Mouse (Mus musculus): ENCODE results near the gene Rcbtb2. TPM values are rescaled to one million over a fixed set of nuclear protein-coding genes. Genes with fewer than 3 reads are reported as not detected.

Rcbtb2 gene
- polyA plus RNA-seq, 1 experiment from 2014 or later, result 160 TPM

GRCm38 (mm10) chr14:73138483-73138882, 15.6 kb downstream of the Rcbtb2 start:
- ATAC-seq (replicated peaks; ENCODE audit: low FRiP score) (no peak), DNase-seq (ENCODE audit: low spot score) (no peak)
- Histone ChIP-seq H3K4me2 (ENCODE audit: low read depth, low read length, severe bottlenecking) (no peak overlapping the region), H3K4me3 (ENCODE audit: low read depth, low read length) (no peak overlapping the region), H3K4me1 (replicated peaks; ENCODE audit: control insufficient read depth, insufficient read depth, low read length) (peaks cover 3% of the 10 kb centered on the region; the same call in 1 of the 2 replicates), H3K36me3 (ENCODE audit: control insufficient read depth, insufficient read depth, low read length) (no peaks in the 10 kb centered on the region), H3K27me3 (ENCODE audit: control insufficient read depth, insufficient read depth, low read length) (no peaks in the 10 kb centered on the region), H3K9me3 (ENCODE audit: control insufficient read depth, low read length) (no peaks in the 10 kb centered on the region), H3K9ac (ENCODE audit: low read length) (no peak overlapping the region), H3K27ac (ENCODE audit: low read depth, low read length) (no peak overlapping the region)
- WGBS, result 92% methylated on average over 7 of the region's 7 CpGs

- Histone ChIP-seq H3K9me3 (ENCODE audit: control insufficient read depth, low read length) (no peaks in the 10 kb centered on the region), H3K9ac (ENCODE audit: low read length) (no peak overlapping the region), H3K4me3 (ENCODE audit: low read depth, low read length) (no peak overlapping the region), H3K27ac (ENCODE audit: low read depth, low read length) (no peak overlapping the region), H3K36me3 (ENCODE audit: control insufficient read depth, insufficient read depth, low read length) (no peaks in the 10 kb centered on the region), H3K4me1 (replicated peaks; ENCODE audit: control insufficient read depth, insufficient read depth, low read length) (peaks cover 9% of the 10 kb centered on the region; the same call in 1 of the 2 replicates), H3K4me2 (ENCODE audit: low read depth, low read length, severe bottlenecking) (no peak overlapping the region), H3K27me3 (ENCODE audit: control insufficient read depth, insufficient read depth, low read length) (no peaks in the 10 kb centered on the region)
- WGBS, result 81% methylated on average over 5 of the region's 5 CpGs
- DNase-seq (ENCODE audit: low spot score) (no peak), ATAC-seq (replicated peaks; ENCODE audit: low FRiP score) (no peak)
Measured at GRCm38 (mm10) chr14:73139866-73140265, 17.0 kb downstream of the Rcbtb2 start.

DNA sequence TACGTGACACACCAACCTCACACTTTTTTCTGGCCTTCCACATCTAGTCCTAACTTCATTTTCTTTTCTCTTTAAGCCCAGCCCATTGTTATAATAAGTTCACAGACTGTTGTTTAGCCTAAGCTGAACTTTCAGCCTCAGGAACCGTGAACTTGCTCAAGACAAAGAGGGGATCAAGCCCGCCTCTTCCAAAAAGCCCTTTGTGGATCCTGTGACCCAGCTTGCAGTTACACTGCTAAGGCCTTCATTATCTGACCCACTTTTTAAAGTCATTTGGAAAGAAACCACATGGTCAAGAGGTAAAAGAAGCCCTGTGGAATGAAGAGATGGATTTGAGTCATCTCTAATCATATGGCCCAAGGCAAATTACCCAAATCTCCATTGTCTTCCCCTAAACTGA, 19.0 kb downstream of the Rcbtb2 start:
- peaks cover 12% of the 10 kb centered on the region; the same call in 1 of the 2 replicates for H3K4me1 ChIP-seq (replicated peaks; ENCODE audit: control insufficient read depth, insufficient read depth, low read length)
- no peaks in the 10 kb centered on the region for H3K27me3 ChIP-seq (ENCODE audit: control insufficient read depth, insufficient read depth, low read length)
- H3K36me3 ChIP-seq (ENCODE audit: control insufficient read depth, insufficient read depth, low read length), result no peaks in the 10 kb centered on the region
- no peak overlapping the region for H3K4me2 ChIP-seq (ENCODE audit: low read depth, low read length, severe bottlenecking)
- DNase-seq (ENCODE audit: low spot score), result no peak
- 42% methylated on average over 3 of the region's 3 CpGs for WGBS
- no peak overlapping the region for H3K27ac ChIP-seq (ENCODE audit: low read depth, low read length)
- H3K4me3 ChIP-seq (ENCODE audit: low read depth, low read length), result no peak overlapping the region
- ATAC-seq (replicated peaks; ENCODE audit: low FRiP score), result no peak
- no peaks in the 10 kb centered on the region for H3K9me3 ChIP-seq (ENCODE audit: control insufficient read depth, low read length)
- H3K9ac ChIP-seq (ENCODE audit: low read length), result no peak overlapping the region

DNA sequence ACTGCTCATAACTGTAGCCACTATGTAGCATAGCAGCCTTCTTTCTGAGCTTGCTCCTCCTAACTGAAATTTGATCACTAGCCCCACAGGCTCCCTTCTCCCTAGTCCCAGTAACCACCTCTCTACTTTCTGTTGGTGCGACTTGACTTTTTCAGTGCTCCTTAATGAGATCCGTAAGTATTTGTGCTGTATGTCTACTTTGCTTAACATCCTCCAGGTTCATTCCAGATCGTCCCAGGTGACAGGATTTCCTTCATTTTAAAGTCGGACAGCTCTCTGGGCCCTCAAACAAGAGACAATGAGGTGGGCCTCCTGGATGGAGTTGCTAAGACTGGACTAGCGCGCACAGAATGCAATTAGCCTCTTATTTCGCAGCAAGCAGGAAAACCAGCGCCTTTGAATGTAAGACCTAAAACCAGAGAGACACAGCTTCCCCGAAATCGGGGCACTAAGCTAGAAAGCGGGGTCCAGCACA, 19.6 kb downstream of the Rcbtb2 start:
- Histone ChIP-seq H3K27me3 (ENCODE audit: control insufficient read depth, insufficient read depth, low read length) (no peaks in the 10 kb centered on the region), H3K4me1 (replicated peaks; ENCODE audit: control insufficient read depth, insufficient read depth, low read length) (peaks cover 12% of the 10 kb centered on the region; the same call in 1 of the 2 replicates), H3K27ac (ENCODE audit: low read depth, low read length) (peak overlapping the region; percentile 99), H3K36me3 (ENCODE audit: control insufficient read depth, insufficient read depth, low read length) (no peaks in the 10 kb centered on the region; the same call in 1 of the 2 replicates), H3K4me2 (ENCODE audit: low read depth, low read length, severe bottlenecking) (peak overlapping the region; percentile 89), H3K9ac (ENCODE audit: low read length) (peak overlapping the region; percentile 99), H3K4me3 (ENCODE audit: low read depth, low read length) (peak overlapping the region; percentile 73), H3K9me3 (ENCODE audit: control insufficient read depth, low read length) (no peaks in the 10 kb centered on the region)
- under 1% methylated on average over 11 of the region's 11 CpGs for WGBS
- no peak for DNase-seq (ENCODE audit: low spot score)
- ATAC-seq (replicated peaks; ENCODE audit: low FRiP score), result peak; percentile 28; the same call in 1 of the 2 replicates

- Histone ChIP-seq H3K4me2 (ENCODE audit: low read depth, low read length, severe bottlenecking) (peak overlapping the region; percentile 89), H3K27ac (ENCODE audit: low read depth, low read length) (peak overlapping the region; percentile 99), H3K36me3 (ENCODE audit: control insufficient read depth, insufficient read depth, low read length) (no peaks in the 10 kb centered on the region; the same call in 1 of the 2 replicates), H3K27me3 (ENCODE audit: control insufficient read depth, insufficient read depth, low read length) (no peaks in the 10 kb centered on the region), H3K9ac (ENCODE audit: low read length) (peak overlapping the region; percentile 99), H3K9me3 (ENCODE audit: control insufficient read depth, low read length) (no peaks in the 10 kb centered on the region), H3K4me3 (ENCODE audit: low read depth, low read length) (peak overlapping the region; percentile 73), H3K4me1 (replicated peaks; ENCODE audit: control insufficient read depth, insufficient read depth, low read length) (peaks cover 12% of the 10 kb centered on the region; the same call in 1 of the 2 replicates)
- ATAC-seq (replicated peaks; ENCODE audit: low FRiP score) (peak; percentile 93), DNase-seq (ENCODE audit: low spot score) (peak; percentile 92)
- 1% methylated on average over 65 of the region's 88 CpGs for WGBS
Measured at GRCm38 (mm10) chr14:73142896-73143709, 20.3 kb downstream of the Rcbtb2 start.

GRCm38 (mm10) chr14:73143710-73144420, 21.0 kb downstream of the Rcbtb2 start:
- no peaks in the 10 kb centered on the region for H3K27me3 ChIP-seq (ENCODE audit: control insufficient read depth, insufficient read depth, low read length)
- peak overlapping the region; percentile 99 for H3K9ac ChIP-seq (ENCODE audit: low read length)
- peak overlapping the region; percentile 89 for H3K4me2 ChIP-seq (ENCODE audit: low read depth, low read length, severe bottlenecking)
- ATAC-seq (replicated peaks; ENCODE audit: low FRiP score), result peak; percentile 26
- H3K27ac ChIP-seq (ENCODE audit: low read depth, low read length), result peak overlapping the region; percentile 99
- H3K4me3 ChIP-seq (ENCODE audit: low read depth, low read length), result peak overlapping the region; percentile 73
- peaks cover 12% of the 10 kb centered on the region; the same call in 1 of the 2 replicates for H3K4me1 ChIP-seq (replicated peaks; ENCODE audit: control insufficient read depth, insufficient read depth, low read length)
- H3K9me3 ChIP-seq (ENCODE audit: control insufficient read depth, low read length), result no peaks in the 10 kb centered on the region
- H3K36me3 ChIP-seq (ENCODE audit: control insufficient read depth, insufficient read depth, low read length), result no peaks in the 10 kb centered on the region; the same call in 1 of the 2 replicates
- no peak for DNase-seq (ENCODE audit: low spot score)
- 37% methylated on average over 25 of the region's 25 CpGs for WGBS

GRCm38 (mm10) chr14:73145531-73145930, 22.7 kb downstream of the Rcbtb2 start:
- no peaks in the 10 kb centered on the region; the same call in 1 of the 2 replicates for H3K36me3 ChIP-seq (ENCODE audit: control insufficient read depth, insufficient read depth, low read length)
- no peaks in the 10 kb centered on the region for H3K27me3 ChIP-seq (ENCODE audit: control insufficient read depth, insufficient read depth, low read length)
- DNase-seq (ENCODE audit: low spot score) (no peak), ATAC-seq (replicated peaks; ENCODE audit: low FRiP score) (no peak)
- H3K4me1 ChIP-seq (replicated peaks; ENCODE audit: control insufficient read depth, insufficient read depth, low read length), result peaks cover 12% of the 10 kb centered on the region; the same call in 1 of the 2 replicates
- no peak overlapping the region for H3K4me3 ChIP-seq (ENCODE audit: low read depth, low read length)
- H3K4me2 ChIP-seq (ENCODE audit: low read depth, low read length, severe bottlenecking), result no peak overlapping the region
- no peak overlapping the region for H3K27ac ChIP-seq (ENCODE audit: low read depth, low read length)
- H3K9me3 ChIP-seq (ENCODE audit: control insufficient read depth, low read length), result no peaks in the 10 kb centered on the region
- no peak overlapping the region for H3K9ac ChIP-seq (ENCODE audit: low read length)
- 91% methylated on average over 4 of the region's 4 CpGs for WGBS

DNA sequence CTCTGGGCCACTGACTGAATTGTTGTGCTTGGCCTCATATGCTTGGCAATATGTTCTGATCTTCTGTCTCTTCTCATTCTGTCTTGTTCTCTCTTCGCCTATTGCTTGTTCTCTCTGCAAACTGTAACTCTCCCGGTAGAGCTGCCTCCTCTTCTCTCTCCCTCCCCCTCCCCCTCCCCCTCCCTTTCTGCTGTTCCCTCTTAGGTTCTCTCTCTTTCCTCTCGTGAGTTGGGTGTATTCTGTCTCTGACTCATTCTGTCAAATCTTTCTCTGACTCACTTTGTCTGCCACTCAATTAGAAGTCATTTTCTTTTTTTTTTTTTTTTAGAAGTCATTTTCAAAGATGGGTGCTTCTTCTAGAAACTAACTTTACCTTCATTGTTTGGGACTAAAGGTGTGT, 23.9 kb downstream of the Rcbtb2 start:
- no peaks in the 10 kb centered on the region; the same call in 1 of the 2 replicates for H3K36me3 ChIP-seq (ENCODE audit: control insufficient read depth, insufficient read depth, low read length)
- no peak for DNase-seq (ENCODE audit: low spot score)
- 58% methylated on average over 3 of the region's 3 CpGs for WGBS

More for the DNA sequence above, 23.9 kb downstream of the Rcbtb2 start:
- no peak overlapping the region for H3K4me2 ChIP-seq (ENCODE audit: low read depth, low read length, severe bottlenecking)
- H3K9me3 ChIP-seq (ENCODE audit: control insufficient read depth, low read length), result no peaks in the 10 kb centered on the region
- no peak overlapping the region for H3K9ac ChIP-seq (ENCODE audit: low read length)
- ATAC-seq (replicated peaks; ENCODE audit: low FRiP score), result no peak
- no peak overlapping the region for H3K4me3 ChIP-seq (ENCODE audit: low read depth, low read length)
- no peak overlapping the region for H3K27ac ChIP-seq (ENCODE audit: low read depth, low read length)
- no peaks in the 10 kb centered on the region for H3K27me3 ChIP-seq (ENCODE audit: control insufficient read depth, insufficient read depth, low read length)
- H3K4me1 ChIP-seq (replicated peaks; ENCODE audit: control insufficient read depth, insufficient read depth, low read length), result peaks cover 12% of the 10 kb centered on the region; the same call in 1 of the 2 replicates
